8 mouse cellular contexts compared by ENCODE assay signal in the genomic region with DNA sequence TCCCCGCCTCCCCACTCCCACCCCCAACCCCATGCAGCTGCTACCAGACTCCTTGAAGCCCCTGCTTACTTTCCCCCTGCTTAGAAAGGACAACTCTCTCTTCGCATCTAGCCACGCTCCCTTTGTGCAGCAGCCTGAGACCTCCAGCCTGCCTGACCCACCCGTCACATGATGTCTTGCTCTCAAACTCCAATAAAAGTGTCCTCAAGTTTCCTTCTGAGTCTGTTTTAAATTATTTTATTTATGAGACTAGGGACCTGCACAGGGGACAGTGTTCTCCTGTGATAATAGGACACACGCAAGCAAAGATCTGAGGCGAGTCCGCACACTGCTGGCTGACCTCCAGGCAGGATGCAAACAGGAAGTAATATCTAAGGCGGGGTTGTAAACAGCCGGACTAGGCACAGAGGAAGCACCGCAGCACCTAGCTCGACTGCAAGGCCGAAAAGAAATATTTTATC. TPM values are rescaled to one million over a fixed set of nuclear protein-coding genes. Genes with fewer than 3 reads are reported as not detected.
DNase-seq lines count a peak whose midpoint lies in the region; ATAC-seq lines count a peak whose summit lies in the region.

No protein-coding gene starts in this region.

- peak; percentile 47; the same call in 1 of the 2 replicates for ATAC-seq in embryonic facial prominence, embryonic 14.5 days (ENCODE audit: low read depth)
- ATAC-seq in heart, embryonic 16.5 days (replicated peaks; ENCODE audit: extremely low read depth, insufficient read depth, low FRiP score) = peak; percentile 67; the same call in 1 of the 2 replicates

- H3K4me3 ChIP-seq in embryonic facial prominence, embryonic 14.5 days (ENCODE audit: low read depth, low read length) = peak overlapping the region; percentile 36
- peak overlapping the region; percentile 47 for H3K4me3 ChIP-seq in heart, embryonic 16.5 days (ENCODE audit: low read length)

- H3K36me3 ChIP-seq in embryonic facial prominence, embryonic 14.5 days (ENCODE audit: control insufficient read depth, insufficient read depth, low read length) = no peaks in the 10 kb centered on the region
- no peaks in the 10 kb centered on the region for H3K36me3 ChIP-seq in heart, embryonic 16.5 days (ENCODE audit: control insufficient read depth, insufficient read depth)

- WGBS in embryonic facial prominence, embryonic 14.5 days = 6% methylated on average over 12 of the region's 12 CpGs
- 2% methylated on average over 12 of the region's 12 CpGs for WGBS in heart, embryonic 16.5 days

- peak overlapping the region; percentile 6; the same call in 1 of the 2 replicates for H3K27ac ChIP-seq in embryonic facial prominence, embryonic 14.5 days (replicated peaks; ENCODE audit: low read depth, low read length)
- H3K27ac ChIP-seq in heart, embryonic 16.5 days (ENCODE audit: low read length) = no peak overlapping the region; the same call in 1 of the 2 replicates

- H3K4me2 ChIP-seq in embryonic facial prominence, embryonic 14.5 days (ENCODE audit: low read depth, low read length) = peak overlapping the region; percentile 57
- H3K4me2 ChIP-seq in heart, embryonic 16.5 days (ENCODE audit: low read depth, low read length) = peak overlapping the region; percentile 75

- no peaks in the 10 kb centered on the region for H3K27me3 ChIP-seq in embryonic facial prominence, embryonic 14.5 days (replicated peaks; ENCODE audit: control insufficient read depth, insufficient read depth, low read length)
- H3K27me3 ChIP-seq in heart, embryonic 16.5 days (ENCODE audit: control insufficient read depth, insufficient read depth, low read length) = no peaks in the 10 kb centered on the region

- DNase-seq in cerebellum, postnatal 10 days = peak; percentile 59 to 61
- DNase-seq in cerebellum, adult 8-10 months = no peak
- peak; percentile 56 for DNase-seq in embryonic facial prominence, embryonic 14.5 days (ENCODE audit: low spot score)
- peak; percentile 77 for DNase-seq in kidney, postnatal 10 days
- DNase-seq in lung, postnatal 4 days = peak; percentile 68 to 70
- DNase-seq in retina, embryonic 14.5 days (ENCODE audit: low spot score) = peak; percentile 49
- no peak for DNase-seq in thymus, postnatal 10 days (ENCODE audit: low spot score in 2 of 2)

- no peaks in the 10 kb centered on the region for H3K9me3 ChIP-seq in embryonic facial prominence, embryonic 14.5 days (ENCODE audit: control insufficient read depth, low read length)
- no peaks in the 10 kb centered on the region for H3K9me3 ChIP-seq in heart, embryonic 16.5 days (replicated peaks; ENCODE audit: control insufficient read depth, low read length)

- peak overlapping the region; percentile 55 for H3K9ac ChIP-seq in embryonic facial prominence, embryonic 14.5 days (ENCODE audit: low read depth, low read length)
- peak overlapping the region; percentile 53 for H3K9ac ChIP-seq in heart, embryonic 16.5 days (ENCODE audit: low read length)

- peaks cover 15% of the 10 kb centered on the region for H3K4me1 ChIP-seq in embryonic facial prominence, embryonic 14.5 days (ENCODE audit: control insufficient read depth, insufficient read depth, low read length)
- peaks cover 3% of the 10 kb centered on the region for H3K4me1 ChIP-seq in heart, embryonic 16.5 days (ENCODE audit: control insufficient read depth, insufficient read depth, low read length)

RNA-seq across cellular contexts. Expression of a gene that starts 58.1 kb away (rescaled TPM):
- polyA plus RNA-seq in embryonic facial prominence, embryonic 14.5 days (2014; fragmentation: Nextera tagmentation; extraction: Ambion mirVana) = 106 and 118 TPM in 2 replicates
- 30.7 and 32.3 TPM in 2 replicates for polyA plus RNA-seq in heart, embryonic 16.5 days (2015; fragmentation: Nextera tagmentation; extraction: Ambion mirVana)

Comparison
In these comparisons a context has a peak if more than half of its experiments do, and no peak if none do; other contexts are left out.
1. DNase-seq: peak in cerebellum, postnatal 10 days (2 of 2), embryonic facial prominence, embryonic 14.5 days (single experiment), kidney, postnatal 10 days (single experiment), lung, postnatal 4 days (2 of 2) and retina, embryonic 14.5 days (single experiment); none in cerebellum, adult 8-10 months (single experiment) and thymus, postnatal 10 days (0 of 2).